Mouse (Mus musculus): ENCODE data around the gene Pttg1ip.

The Pttg1ip gene

GRCm38 (mm10) chr10:77607441-77607840, 25.9 kb downstream of the Pttg1ip start:
- peak; percentile 58 to 72 for DNase-seq

- DNase-seq: no peak
These were observed 27.1 kb downstream of the Pttg1ip start for GRCm38 (mm10) chr10:77608589-77608988.

- no peak for DNase-seq
These were observed 28.9 kb downstream of the Pttg1ip start for GRCm38 (mm10) chr10:77610221-77610961.

GRCm38 (mm10) chr10:77613409-77613808, 31.9 kb downstream of the Pttg1ip start:
- DNase-seq: peak; percentile 82 to 92

GRCm38 (mm10) chr10:77615647-77616046, 34.1 kb downstream of the Pttg1ip start:
- no peak for DNase-seq

GRCm38 (mm10) chr10:77616166-77616565, 34.6 kb downstream of the Pttg1ip start:
- no peak for DNase-seq

GRCm38 (mm10) chr10:77616926-77617325, 35.4 kb downstream of the Pttg1ip start:
- peak; percentile 23 to 54 for DNase-seq

- no peak for DNase-seq
These were observed 40.0 kb downstream of the Pttg1ip start for GRCm38 (mm10) chr10:77621546-77621945.

GRCm38 (mm10) chr10:77622055-77622988, 40.8 kb downstream of the Pttg1ip start, which contains the start of gene Ube2g2:
Gene Ube2g2 (plus strand): TSS chr10:77622275.
- DNase-seq: peak; percentile 93 to 96

GRCm38 (mm10) chr10:77623069-77623492, 41.6 kb downstream of the Pttg1ip start:
- DNase-seq: peak; percentile 22 to 48

- DNase-seq: no peak
These were observed 42.3 kb downstream of the Pttg1ip start for GRCm38 (mm10) chr10:77623639-77624400.

GRCm38 (mm10) chr10:77624570-77624995, 43.1 kb downstream of the Pttg1ip start:
- DNase-seq: peak; percentile 48 to 58

- no peak for DNase-seq
These were observed 44.5 kb downstream of the Pttg1ip start for GRCm38 (mm10) chr10:77626036-77626435.

GRCm38 (mm10) chr10:77626591-77626990, 45.1 kb downstream of the Pttg1ip start:
- no peak for DNase-seq

GRCm38 (mm10) chr10:77627497-77627896, 46.0 kb downstream of the Pttg1ip start:
- DNase-seq: peak; percentile 79 to 86

- no peak for DNase-seq
These were observed 47.6 kb downstream of the Pttg1ip start for GRCm38 (mm10) chr10:77629163-77629562.

GRCm38 (mm10) chr10:77629970-77630369, 48.5 kb downstream of the Pttg1ip start:
- DNase-seq: peak in 1 of 2 experiments; percentile 28

GRCm38 (mm10) chr10:77634016-77634415, 52.5 kb downstream of the Pttg1ip start:
- DNase-seq: no peak

GRCm38 (mm10) chr10:77634452-77635231, 53.1 kb downstream of the Pttg1ip start:
- peak; percentile 54 to 70 for DNase-seq

- DNase-seq: no peak
These were observed 54.9 kb downstream of the Pttg1ip start for GRCm38 (mm10) chr10:77636234-77636922.

GRCm38 (mm10) chr10:77638956-77639355, 57.4 kb downstream of the Pttg1ip start:
- DNase-seq: peak; percentile 53 to 77

All from kidney, postnatal 25 days (tissue).